Mouse (Mus musculus): ENCODE data around the gene Traf2. TPM values are rescaled to one million over a fixed set of nuclear protein-coding genes. Genes with fewer than 3 reads are reported as not detected.

Gene Traf2
- polyA plus RNA-seq, 1 experiment from 2014 or later: 37.2 TPM

- no peaks in the 10 kb centered on the region for H3K36me3 ChIP-seq (ENCODE audit: control insufficient read depth, insufficient read depth, low read length)
- no peak overlapping the region for H3K4me3 ChIP-seq (ENCODE audit: low read depth, low read length)
- WGBS: 27% methylated on average over 7 of the region's 7 CpGs
- H3K4me1 ChIP-seq (replicated peaks; ENCODE audit: control insufficient read depth, insufficient read depth, low read length): no peaks in the 10 kb centered on the region
- ATAC-seq (replicated peaks; ENCODE audit: low FRiP score) (no peak), DNase-seq (ENCODE audit: low spot score) (no peak)
- no peaks in the 10 kb centered on the region for H3K27me3 ChIP-seq (ENCODE audit: control insufficient read depth, insufficient read depth, low read length)
- no peak overlapping the region for H3K9ac ChIP-seq (ENCODE audit: low read length)
- no peak overlapping the region for H3K27ac ChIP-seq (ENCODE audit: low read depth, low read length)
- H3K4me2 ChIP-seq (ENCODE audit: low read depth, low read length, severe bottlenecking): no peak overlapping the region
- no peaks in the 10 kb centered on the region for H3K9me3 ChIP-seq (ENCODE audit: control insufficient read depth, low read length)
Measured at GRCm38 (mm10) chr2:25482969-25483368, 63.8 kb downstream of the Traf2 start.

DNA sequence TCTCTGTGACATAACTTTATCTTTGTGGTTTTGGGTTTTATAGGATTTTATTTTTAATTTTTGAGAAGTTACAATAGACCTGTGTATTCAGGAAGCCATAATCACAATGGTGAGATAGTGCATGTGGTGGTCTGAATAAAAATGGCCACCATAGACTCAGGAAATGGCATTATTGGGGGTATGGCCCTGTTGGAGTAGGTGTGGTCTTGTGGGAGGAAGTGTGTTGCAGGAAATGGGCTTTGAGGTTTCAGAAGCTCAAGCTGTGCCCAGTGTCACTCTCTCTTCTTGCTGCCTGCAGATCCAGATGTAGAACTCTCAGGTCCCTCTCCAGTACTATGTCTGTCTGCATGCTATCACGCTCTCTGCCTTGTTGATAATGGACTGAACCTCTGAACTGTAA is 66.2 kb downstream of the Traf2 start:
- no peaks in the 10 kb centered on the region for H3K36me3 ChIP-seq (ENCODE audit: control insufficient read depth, insufficient read depth, low read length)
- no peak for ATAC-seq (replicated peaks; ENCODE audit: low FRiP score)
- H3K4me1 ChIP-seq (replicated peaks; ENCODE audit: control insufficient read depth, insufficient read depth, low read length): no peaks in the 10 kb centered on the region
- H3K27ac ChIP-seq (ENCODE audit: low read depth, low read length): no peak overlapping the region
- H3K4me3 ChIP-seq (ENCODE audit: low read depth, low read length): no peak overlapping the region
- no peak for DNase-seq (ENCODE audit: low spot score)
- H3K9me3 ChIP-seq (ENCODE audit: control insufficient read depth, low read length): no peaks in the 10 kb centered on the region
- no peak overlapping the region for H3K9ac ChIP-seq (ENCODE audit: low read length)
- no peaks in the 10 kb centered on the region for H3K27me3 ChIP-seq (ENCODE audit: control insufficient read depth, insufficient read depth, low read length)
- H3K4me2 ChIP-seq (ENCODE audit: low read depth, low read length, severe bottlenecking): no peak overlapping the region
- WGBS: 83% methylated on average over 1 of the region's 1 CpGs

DNA sequence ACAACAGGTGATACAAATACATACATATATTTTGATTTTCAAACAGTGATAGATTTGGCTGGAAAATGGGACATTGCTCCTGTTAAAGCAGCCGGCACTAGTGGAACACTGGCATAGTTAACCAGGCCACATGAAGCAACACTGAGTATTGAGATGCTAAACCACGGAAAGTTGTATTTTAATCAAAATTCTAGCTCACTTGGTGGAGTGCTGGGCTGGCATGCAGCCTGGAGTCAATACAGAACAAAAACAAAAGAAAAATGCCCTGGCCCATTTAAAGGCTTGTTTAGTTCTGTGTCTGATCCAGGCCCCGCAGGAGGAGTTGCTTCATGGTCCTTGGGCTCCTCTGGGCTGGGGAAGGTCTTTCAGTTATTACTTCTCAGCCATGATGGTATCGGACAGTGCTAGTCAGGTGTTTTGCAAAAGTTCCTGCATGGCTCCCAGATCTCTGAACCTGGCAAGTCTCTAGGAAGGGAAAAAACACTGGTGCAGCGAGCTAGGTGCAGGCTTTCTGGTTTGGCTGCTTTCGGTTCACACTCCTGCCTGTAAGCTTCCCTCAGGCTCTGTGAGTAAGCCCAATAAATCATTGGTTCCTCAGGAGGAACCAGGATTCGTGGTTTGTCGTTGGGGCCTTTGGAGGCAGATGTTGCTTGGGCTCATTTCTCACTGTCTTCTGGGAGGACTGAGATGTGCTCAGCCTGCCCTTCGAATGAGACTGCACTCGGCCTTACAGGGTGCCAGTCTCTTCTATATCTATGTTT is 67.0 kb downstream of the Traf2 start:
- H3K9me3 ChIP-seq (ENCODE audit: control insufficient read depth, low read length): no peaks in the 10 kb centered on the region
- H3K4me2 ChIP-seq (ENCODE audit: low read depth, low read length, severe bottlenecking): no peak overlapping the region
- ATAC-seq (replicated peaks; ENCODE audit: low FRiP score) (no peak), DNase-seq (ENCODE audit: low spot score) (no peak)
- no peak overlapping the region for H3K27ac ChIP-seq (ENCODE audit: low read depth, low read length)
- no peak overlapping the region for H3K9ac ChIP-seq (ENCODE audit: low read length)
- 76% methylated on average over 10 of the region's 10 CpGs for WGBS
- no peak overlapping the region for H3K4me3 ChIP-seq (ENCODE audit: low read depth, low read length)
- H3K27me3 ChIP-seq (ENCODE audit: control insufficient read depth, insufficient read depth, low read length): no peaks in the 10 kb centered on the region
- H3K4me1 ChIP-seq (replicated peaks; ENCODE audit: control insufficient read depth, insufficient read depth, low read length): no peaks in the 10 kb centered on the region
- no peaks in the 10 kb centered on the region for H3K36me3 ChIP-seq (ENCODE audit: control insufficient read depth, insufficient read depth, low read length)

GRCm38 (mm10) chr2:25477967-25478675 is 68.6 kb downstream of the Traf2 start:
- Histone ChIP-seq H3K4me2 (ENCODE audit: low read depth, low read length, severe bottlenecking) (no peak overlapping the region), H3K36me3 (ENCODE audit: control insufficient read depth, insufficient read depth, low read length) (no peaks in the 10 kb centered on the region), H3K4me1 (replicated peaks; ENCODE audit: control insufficient read depth, insufficient read depth, low read length) (no peaks in the 10 kb centered on the region), H3K4me3 (ENCODE audit: low read depth, low read length) (no peak overlapping the region), H3K9me3 (ENCODE audit: control insufficient read depth, low read length) (no peaks in the 10 kb centered on the region), H3K9ac (ENCODE audit: low read length) (no peak overlapping the region), H3K27ac (ENCODE audit: low read depth, low read length) (no peak overlapping the region), H3K27me3 (ENCODE audit: control insufficient read depth, insufficient read depth, low read length) (no peaks in the 10 kb centered on the region)
- WGBS: 95% methylated on average over 3 of the region's 3 CpGs
- ATAC-seq (replicated peaks; ENCODE audit: low FRiP score) (no peak), DNase-seq (ENCODE audit: low spot score) (no peak)

DNA sequence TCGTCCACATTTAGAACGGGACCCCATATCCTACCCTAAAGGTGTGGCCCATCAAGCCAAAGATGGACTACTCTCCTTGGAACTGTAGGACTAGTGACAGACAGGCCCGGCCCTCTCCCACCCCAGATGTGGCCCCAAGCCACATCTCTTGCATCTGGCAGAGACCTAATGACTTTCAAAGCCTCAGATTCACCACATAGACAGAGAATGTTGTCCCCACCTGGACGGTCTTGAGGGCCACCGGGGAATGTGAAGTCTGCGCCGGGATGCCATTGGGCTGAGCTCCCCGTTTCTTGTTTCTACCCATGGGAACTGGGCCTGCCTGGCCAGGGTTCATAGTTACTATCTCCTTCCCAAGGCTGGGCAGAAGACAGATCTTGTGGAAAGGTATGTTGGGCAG is 69.2 kb downstream of the Traf2 start:
- Histone ChIP-seq H3K4me2 (ENCODE audit: low read depth, low read length, severe bottlenecking) (no peak overlapping the region), H3K4me1 (replicated peaks; ENCODE audit: control insufficient read depth, insufficient read depth, low read length) (no peaks in the 10 kb centered on the region), H3K36me3 (ENCODE audit: control insufficient read depth, insufficient read depth, low read length) (no peaks in the 10 kb centered on the region), H3K9me3 (ENCODE audit: control insufficient read depth, low read length) (no peaks in the 10 kb centered on the region), H3K9ac (ENCODE audit: low read length) (no peak overlapping the region), H3K27me3 (ENCODE audit: control insufficient read depth, insufficient read depth, low read length) (no peaks in the 10 kb centered on the region), H3K27ac (ENCODE audit: low read depth, low read length) (no peak overlapping the region), H3K4me3 (ENCODE audit: low read depth, low read length) (no peak overlapping the region)
- 89% methylated on average over 8 of the region's 8 CpGs for WGBS
- DNase-seq (ENCODE audit: low spot score): no peak
- no peak for ATAC-seq (replicated peaks; ENCODE audit: low FRiP score)

DNA sequence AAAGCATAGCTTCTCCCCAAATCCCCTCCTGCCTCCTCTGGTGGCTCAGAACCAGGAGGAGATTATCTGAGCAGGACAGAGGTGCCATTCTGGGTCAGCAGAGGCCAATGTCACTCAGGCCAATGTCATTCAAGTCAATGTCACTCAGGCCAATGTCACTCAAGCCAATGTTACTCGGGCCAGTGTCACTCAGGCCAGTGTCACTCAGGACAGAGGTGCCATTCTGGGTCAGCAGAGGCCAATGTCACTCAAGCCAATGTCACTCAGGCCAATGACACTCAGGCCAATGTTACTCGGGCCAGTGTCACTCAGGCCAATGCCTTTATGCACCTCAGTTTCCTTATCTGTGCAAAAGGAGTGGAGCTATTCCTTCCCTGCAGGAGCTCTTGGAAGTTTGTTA is 74.2 kb downstream of the Traf2 start:
- no peak overlapping the region for H3K4me2 ChIP-seq (ENCODE audit: low read depth, low read length, severe bottlenecking)
- no peak for ATAC-seq (replicated peaks; ENCODE audit: low FRiP score)

GRCm38 (mm10) chr2:25469969-25470368 is 76.8 kb downstream of the Traf2 start, which contains the start of gene Ptgds:
Ptgds (minus strand) TSS chr2:25470046.
- DNase-seq (ENCODE audit: low spot score) (no peak), ATAC-seq (replicated peaks; ENCODE audit: low FRiP score) (no peak)
- H3K4me1 ChIP-seq (replicated peaks; ENCODE audit: control insufficient read depth, insufficient read depth, low read length): no peaks in the 10 kb centered on the region
- no peak within 1 kb of the TSS for H3K27ac ChIP-seq (ENCODE audit: low read depth, low read length)
- H3K9ac ChIP-seq (ENCODE audit: low read length): no peak within 1 kb of the TSS
- no peak within 1 kb of the TSS for H3K4me3 ChIP-seq (ENCODE audit: low read depth, low read length)
- WGBS: 67% methylated on average over 6 of the region's 6 CpGs
- H3K4me2 ChIP-seq (ENCODE audit: low read depth, low read length, severe bottlenecking): no peak within 1 kb of the TSS
- no peaks in the 10 kb centered on the region for H3K9me3 ChIP-seq (ENCODE audit: control insufficient read depth, low read length)
- H3K36me3 ChIP-seq (ENCODE audit: control insufficient read depth, insufficient read depth, low read length): no peaks in the 10 kb centered on the region
- H3K27me3 ChIP-seq (ENCODE audit: control insufficient read depth, insufficient read depth, low read length): no peaks in the 10 kb centered on the region

More for the DNA sequence above, 74.2 kb downstream of the Traf2 start:
- Histone ChIP-seq H3K4me1 (replicated peaks; ENCODE audit: control insufficient read depth, insufficient read depth, low read length) (no peaks in the 10 kb centered on the region), H3K27ac (ENCODE audit: low read depth, low read length) (no peak overlapping the region), H3K9ac (ENCODE audit: low read length) (no peak overlapping the region), H3K27me3 (ENCODE audit: control insufficient read depth, insufficient read depth, low read length) (no peaks in the 10 kb centered on the region), H3K4me3 (ENCODE audit: low read depth, low read length) (no peak overlapping the region), H3K9me3 (ENCODE audit: control insufficient read depth, low read length) (no peaks in the 10 kb centered on the region), H3K36me3 (ENCODE audit: control insufficient read depth, insufficient read depth, low read length) (no peaks in the 10 kb centered on the region)
- WGBS: 79% methylated on average over 2 of the region's 2 CpGs
- DNase-seq (ENCODE audit: low spot score): no peak

- H3K4me1 ChIP-seq (replicated peaks; ENCODE audit: control insufficient read depth, insufficient read depth, low read length): no peaks in the 10 kb centered on the region
- H3K36me3 ChIP-seq (ENCODE audit: control insufficient read depth, insufficient read depth, low read length): no peaks in the 10 kb centered on the region
- H3K4me2 ChIP-seq (ENCODE audit: low read depth, low read length, severe bottlenecking): no peak overlapping the region
- 82% methylated on average over 10 of the region's 10 CpGs for WGBS
- H3K4me3 ChIP-seq (ENCODE audit: low read depth, low read length): no peak overlapping the region
- ATAC-seq (replicated peaks; ENCODE audit: low FRiP score) (no peak), DNase-seq (ENCODE audit: low spot score) (no peak)
- H3K27me3 ChIP-seq (ENCODE audit: control insufficient read depth, insufficient read depth, low read length): no peaks in the 10 kb centered on the region
- H3K9ac ChIP-seq (ENCODE audit: low read length): no peak overlapping the region
- H3K27ac ChIP-seq (ENCODE audit: low read depth, low read length): no peak overlapping the region
- no peaks in the 10 kb centered on the region for H3K9me3 ChIP-seq (ENCODE audit: control insufficient read depth, low read length)
Measured at GRCm38 (mm10) chr2:25468962-25469915, 77.5 kb downstream of the Traf2 start.

Measured in forebrain, embryonic 11.5 days (tissue).